Mouse (Mus musculus): ENCODE measurements around the gene Cep170b.

Cep170b gene

DNA sequence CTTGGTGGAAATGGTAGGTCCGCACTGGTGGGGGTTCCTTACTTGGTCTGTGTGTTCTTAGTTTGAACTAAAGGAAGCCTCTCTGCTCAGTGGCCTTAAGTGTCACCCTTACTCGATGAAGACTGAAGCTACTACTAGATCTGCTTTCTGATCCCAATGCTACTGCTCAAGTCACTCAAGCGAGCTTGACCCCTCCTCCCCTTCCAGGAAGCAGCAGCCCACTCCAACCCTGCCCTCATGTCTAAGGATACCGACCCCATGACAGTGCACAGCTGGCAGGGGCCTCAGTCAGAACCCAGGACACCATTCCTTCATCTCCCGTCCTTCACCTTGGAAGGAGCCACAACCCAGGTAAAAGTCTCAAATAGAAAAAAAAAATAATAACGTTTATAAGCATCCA is at the start of gene Cep170b:
Gene Cep170b, plus strand, starts transcription at position 240 of the 400 bp plus-strand sequence.
- no peak for DNase-seq

DNA sequence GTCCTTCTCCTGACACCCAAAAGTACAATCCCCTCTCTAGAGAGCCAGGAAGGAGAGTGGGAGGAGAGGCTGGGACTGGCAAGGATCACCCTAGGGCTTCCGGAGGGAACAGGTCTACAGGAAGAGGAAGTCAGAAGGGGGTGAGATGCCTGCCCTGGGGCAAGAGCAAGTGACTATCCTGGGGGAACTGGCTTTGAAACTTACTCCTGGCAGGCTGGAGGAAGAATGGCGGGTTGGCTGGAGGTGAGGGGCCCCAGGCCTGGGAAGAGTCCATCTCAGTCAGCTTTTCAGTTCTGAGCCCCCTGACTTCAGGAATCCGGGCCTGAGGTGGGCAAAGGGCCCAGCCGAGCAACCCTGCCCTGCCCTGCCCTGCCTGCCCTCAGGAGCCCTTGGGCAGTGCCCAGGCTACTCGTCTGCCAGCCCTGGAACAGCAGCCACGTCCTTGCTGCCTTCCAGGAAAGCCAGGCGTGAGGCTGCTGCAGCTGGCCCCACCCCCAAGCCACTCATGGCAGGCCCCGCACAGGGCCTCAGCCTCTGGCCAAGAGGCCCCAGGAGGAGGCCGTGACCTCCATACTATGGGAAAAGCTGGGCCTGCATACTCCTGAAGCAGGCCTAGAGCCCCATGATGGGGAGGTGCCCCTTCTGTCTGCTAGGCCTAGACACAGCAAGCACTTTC is 49.4 kb upstream of the Cep170b start:
- DNase-seq = peak; percentile 25

- no peak for DNase-seq
These were observed 48.4 kb upstream of the Cep170b start for GRCm38 (mm10) chr12:112671891-112672290.

GRCm38 (mm10) chr12:112672744-112673575 is 47.3 kb upstream of the Cep170b start:
- DNase-seq = peak; percentile 60

GRCm38 (mm10) chr12:112673576-112674091 is 46.6 kb upstream of the Cep170b start:
- peak; percentile 23 for DNase-seq

GRCm38 (mm10) chr12:112674132-112675011 is 45.9 kb upstream of the Cep170b start, which contains the start of gene Akt1:
Akt1 (minus strand) TSS chr12:112674884.
- peak; percentile 76 for DNase-seq

DNA sequence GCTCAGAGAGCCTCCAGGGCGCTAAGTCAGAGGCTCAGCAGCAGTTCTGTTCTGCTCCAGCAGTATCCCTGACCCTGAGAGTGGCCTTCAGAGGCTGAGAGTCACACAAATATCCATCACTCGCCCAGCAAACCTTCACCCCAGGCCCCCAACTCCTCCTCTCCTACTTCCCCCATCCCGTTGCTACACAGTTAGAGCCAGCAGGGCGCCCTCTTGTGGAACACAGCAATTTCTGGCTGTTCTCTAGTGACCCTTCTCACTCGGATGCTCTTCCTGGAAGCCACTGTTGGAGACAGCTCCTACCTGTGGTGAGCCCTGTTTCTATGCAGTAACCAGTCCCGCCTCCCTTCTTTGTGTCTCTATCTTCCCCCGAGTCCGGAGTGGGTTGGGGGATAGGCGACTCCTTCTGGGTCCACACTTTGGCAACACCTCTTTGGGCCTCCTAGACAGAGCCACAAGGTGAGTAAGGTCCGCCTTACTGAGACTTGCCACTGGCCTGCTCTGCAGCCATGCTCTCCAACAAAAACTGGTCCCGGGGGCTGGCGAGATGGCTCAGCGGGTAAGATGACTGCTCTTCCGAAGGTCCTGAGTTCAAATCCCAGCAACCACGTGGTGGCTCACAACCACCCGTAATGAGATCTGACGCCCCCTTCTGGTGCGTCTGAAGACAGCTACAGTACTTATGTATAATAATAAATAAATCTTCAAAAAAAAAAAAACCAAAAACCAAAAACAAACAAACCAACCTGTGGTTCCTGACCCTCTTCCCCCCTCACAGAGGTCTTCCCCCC is 44.8 kb upstream of the Cep170b start:
- peak; percentile 86 for DNase-seq

DNA sequence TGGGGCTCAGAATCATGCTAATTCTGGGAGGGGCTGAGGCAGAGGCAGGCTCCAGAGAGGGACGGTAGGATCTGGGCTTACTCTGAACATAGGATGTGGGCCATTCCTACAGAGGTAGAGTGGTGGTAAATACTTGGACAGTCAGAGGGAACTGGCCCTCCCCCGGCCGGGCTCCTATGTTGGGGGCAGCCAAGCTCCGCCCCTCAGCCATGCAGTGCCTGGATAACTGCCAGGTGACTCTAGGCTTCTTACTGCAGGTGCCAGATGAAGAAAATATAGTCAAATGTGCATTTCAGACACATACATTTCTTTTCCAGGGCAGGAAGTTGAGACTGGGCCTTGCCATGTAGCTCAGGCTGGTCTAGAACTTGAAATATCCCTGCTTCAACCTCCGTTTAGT is 43.2 kb upstream of the Cep170b start:
- no peak for DNase-seq

DNA sequence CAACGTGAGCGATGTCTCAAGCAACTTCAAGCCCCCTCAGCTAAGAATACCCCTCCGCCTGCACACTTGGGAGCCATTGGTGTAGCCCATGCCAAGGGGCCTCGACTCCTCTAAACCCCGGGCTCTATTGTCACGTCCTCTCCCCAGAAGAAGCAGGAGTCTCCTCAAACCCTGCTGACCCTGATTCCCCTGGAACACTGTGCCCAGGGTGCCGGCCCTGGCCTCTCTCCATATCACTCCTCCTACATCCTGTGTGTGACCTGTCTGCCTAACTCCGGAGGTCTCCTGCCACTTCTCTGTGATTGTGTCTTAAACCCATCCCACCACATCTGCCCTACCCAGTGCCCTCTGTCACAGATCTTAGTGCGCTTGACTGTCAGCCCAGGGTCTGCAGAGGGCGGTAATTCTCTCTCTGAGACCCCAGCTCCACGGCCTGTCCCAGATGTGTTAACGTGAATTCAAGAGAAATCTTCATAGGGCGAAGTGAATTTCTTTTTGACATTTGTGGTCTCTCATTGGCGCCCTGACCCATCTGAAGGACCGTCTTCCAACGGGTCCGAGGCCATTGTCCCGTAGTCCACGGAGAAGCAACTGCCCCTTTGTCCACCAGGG is 42.2 kb upstream of the Cep170b start:
- DNase-seq = no peak

GRCm38 (mm10) chr12:112678555-112679026 is 41.7 kb upstream of the Cep170b start, which contains the start of gene Zbtb42:
Zbtb42 (plus strand) TSS chr12:112678828.
- peak; percentile 55 for DNase-seq

DNA sequence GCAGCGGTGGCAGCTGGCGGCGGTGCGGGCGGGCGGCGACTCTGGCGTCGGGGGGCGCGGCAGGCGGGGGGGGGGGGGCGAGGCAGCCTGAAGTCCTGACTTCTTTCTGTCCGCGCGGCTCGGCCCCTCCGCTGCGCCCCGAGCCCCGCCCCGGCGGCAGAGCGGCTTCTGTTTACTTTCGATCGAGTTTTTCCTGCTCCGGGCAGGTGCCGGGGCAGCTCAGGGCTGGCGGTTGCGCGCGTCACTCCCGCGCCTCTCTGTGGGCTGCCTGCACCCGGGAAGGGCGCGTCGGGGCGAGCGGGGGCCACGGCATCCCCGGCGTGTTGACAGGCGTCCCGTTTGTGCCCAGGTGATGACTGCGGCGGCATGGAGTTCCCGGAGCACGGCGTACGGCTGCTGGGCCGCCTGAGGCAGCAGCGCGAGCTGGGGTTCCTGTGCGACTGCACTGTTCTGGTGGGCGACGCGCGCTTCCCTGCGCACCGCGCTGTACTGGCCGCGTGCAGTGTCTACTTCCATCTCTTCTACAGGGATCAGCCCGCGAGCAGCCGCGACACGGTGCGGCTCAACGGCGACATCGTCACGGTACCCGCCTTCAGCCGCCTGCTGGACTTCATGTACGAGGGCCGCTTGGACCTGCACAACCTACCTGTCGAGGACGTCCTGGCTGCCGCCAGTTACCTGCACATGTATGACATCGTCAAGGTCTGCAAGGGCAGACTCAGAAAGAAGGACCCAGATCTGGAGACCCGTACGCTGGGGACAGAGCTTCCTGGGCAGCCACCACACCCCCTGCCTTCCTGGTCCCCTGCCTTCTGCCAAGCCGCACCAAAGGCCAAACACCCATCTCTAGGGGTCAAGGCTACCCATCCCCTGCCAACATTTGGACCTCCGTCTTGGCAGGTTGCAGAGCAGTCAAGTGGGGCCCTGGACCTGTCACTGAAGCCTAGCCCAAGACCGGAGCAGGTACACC is 40.9 kb upstream of the Cep170b start:
- peak; percentile 44 for DNase-seq

DNA sequence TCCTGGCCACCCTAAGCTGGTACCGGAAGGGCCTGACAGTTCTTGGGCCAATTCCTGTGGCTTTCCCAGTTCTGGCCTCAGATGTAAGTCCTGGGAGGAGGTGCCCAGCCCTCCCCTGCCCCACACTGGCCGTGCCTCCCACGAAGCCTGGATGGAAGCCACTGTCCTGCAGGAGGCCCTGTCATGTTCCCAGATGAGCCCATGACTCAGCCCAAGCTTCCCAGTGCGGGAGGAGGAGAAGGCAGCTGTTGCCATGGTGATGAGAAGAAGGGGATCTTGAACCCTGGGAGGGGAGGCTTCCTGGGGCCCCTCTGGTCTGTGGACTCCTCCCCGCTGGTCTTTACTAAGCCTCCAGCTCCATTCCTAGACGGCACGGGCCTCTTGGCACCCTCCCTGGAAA is 36.9 kb upstream of the Cep170b start:
- DNase-seq = no peak

DNA sequence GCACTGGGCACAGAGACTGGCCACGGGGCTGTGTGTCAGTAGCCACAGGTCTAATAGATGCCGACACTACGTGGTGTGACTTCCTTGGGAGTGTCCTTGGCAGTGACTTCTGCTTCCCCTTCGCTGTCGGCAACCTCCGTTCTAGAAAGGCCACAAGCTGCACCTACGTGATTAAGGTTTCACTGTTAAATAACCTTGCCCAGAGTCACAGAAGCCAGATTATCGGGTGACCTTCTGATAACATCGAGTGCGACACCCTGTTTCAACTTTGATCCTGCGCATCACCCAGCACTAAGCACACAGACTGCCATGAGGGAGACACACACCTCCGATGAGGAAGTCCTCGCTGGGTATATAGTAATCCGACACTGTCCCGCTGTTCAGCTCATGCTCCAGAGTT is 31.8 kb upstream of the Cep170b start:
- no peak for DNase-seq

DNA sequence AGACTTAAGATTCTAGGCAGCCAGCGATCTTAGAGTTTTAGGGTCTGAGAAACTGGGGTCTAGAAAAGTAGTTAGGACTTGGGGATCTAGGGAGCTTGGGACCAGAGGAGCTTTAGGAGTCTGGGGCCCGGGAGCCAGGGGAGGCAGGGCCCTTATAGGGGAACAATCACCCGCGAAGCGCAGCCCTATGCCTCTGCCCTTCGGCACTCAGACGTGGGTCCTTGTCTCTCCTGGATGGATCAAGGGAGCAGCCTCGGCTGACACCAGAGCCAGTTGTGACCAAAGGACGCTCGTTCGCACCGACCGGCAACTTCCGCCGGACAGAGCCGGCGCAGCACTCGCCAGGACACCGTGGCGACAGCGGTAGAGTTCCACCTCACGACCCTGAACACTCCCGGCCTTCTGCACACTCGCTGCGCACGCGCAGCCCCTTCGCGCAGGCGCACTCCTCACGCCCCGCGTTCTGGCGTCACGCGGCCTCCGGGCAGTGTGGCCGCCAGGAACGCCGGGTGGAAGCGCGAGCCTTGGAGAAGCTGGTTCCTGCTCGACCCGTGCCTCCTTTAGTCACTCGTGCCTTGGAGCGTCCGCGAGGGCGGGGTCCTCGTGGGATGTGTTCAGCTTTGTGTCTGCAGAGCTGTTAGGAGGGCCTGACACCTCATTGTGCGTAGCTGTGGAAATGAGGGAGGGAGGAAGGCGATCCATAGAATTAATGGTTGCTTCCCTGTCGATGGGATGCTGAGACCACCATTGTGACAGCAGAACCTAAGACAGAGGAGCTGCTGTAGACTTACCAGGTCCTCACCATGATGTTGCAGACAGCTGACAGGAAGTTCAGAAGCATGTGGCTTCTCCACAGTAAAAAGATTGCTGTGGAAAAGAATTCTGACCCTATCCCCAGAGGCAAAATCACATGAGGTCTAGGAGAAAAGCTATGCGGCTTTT is 26.8 kb upstream of the Cep170b start:
- DNase-seq = peak; percentile 91

- no peak for DNase-seq
These were observed 26.2 kb upstream of the Cep170b start for GRCm38 (mm10) chr12:112694127-112694475.

GRCm38 (mm10) chr12:112696806-112697425 is 23.3 kb upstream of the Cep170b start:
- no peak for DNase-seq

- no peak for DNase-seq
These were observed 19.7 kb upstream of the Cep170b start for GRCm38 (mm10) chr12:112700522-112700921.

Data from liver (tissue).